In the genomic region with DNA sequence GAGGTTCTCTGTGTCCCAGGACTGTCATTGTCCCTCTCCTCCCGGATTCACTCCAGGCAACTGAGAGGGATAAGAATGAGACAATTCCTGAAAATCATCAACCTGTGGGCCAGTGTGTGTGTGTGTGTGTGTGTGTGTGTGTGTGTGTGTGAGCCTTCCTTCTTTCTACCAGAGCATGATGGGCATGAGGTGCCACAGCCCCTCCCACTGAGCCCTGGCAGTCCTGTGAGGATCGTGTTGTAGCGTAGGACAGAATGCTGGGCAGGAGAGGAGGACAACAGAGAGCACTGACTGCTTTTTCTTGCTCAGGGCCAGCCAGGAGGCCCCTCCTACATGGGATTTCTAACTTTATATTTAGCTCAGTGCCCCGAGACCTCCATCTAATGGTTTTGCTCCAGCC, we compare ENCODE assay signal across 7 mouse cellular contexts. TPM values are rescaled to one million over a fixed set of nuclear protein-coding genes. Genes with fewer than 3 reads are reported as not detected.
DNase-seq lines count a peak whose midpoint lies in the region; ATAC-seq and TF ChIP-seq lines count a peak whose summit lies in the region.

No protein-coding gene starts in this region.

- no peak overlapping the region for H3K9ac ChIP-seq in hindbrain, embryonic 12.5 days
- H3K9ac ChIP-seq in hindbrain, embryonic 11.5 days (ENCODE audit: low read depth, low read length), result no peak overlapping the region
- no peak overlapping the region for H3K9ac ChIP-seq in embryonic facial prominence, embryonic 15.5 days
- no peak overlapping the region for H3K9ac ChIP-seq in liver, embryonic 14.5 days (replicated peaks)

- peaks cover 63% of the 10 kb centered on the region for H3K79me2 ChIP-seq in C2C12 (ENCODE audit: control insufficient read depth, insufficient read depth)

- peak overlapping the region; percentile 60 for H3ac ChIP-seq in C2C12 (ENCODE audit: control insufficient read depth, insufficient read length, low read depth)

- H3K36me3 ChIP-seq in hindbrain, embryonic 12.5 days, result no peaks in the 10 kb centered on the region
- no peaks in the 10 kb centered on the region for H3K36me3 ChIP-seq in hindbrain, embryonic 11.5 days (ENCODE audit: control insufficient read depth, insufficient read depth, low read length)
- H3K36me3 ChIP-seq in C2C12 (ENCODE audit: control insufficient read depth, insufficient read depth), result peaks cover 33% of the 10 kb centered on the region
- H3K36me3 ChIP-seq in embryonic facial prominence, embryonic 15.5 days, result no peaks in the 10 kb centered on the region
- H3K36me3 ChIP-seq in liver, embryonic 14.5 days (replicated peaks; ENCODE audit: control insufficient read depth, insufficient read depth, low read depth), result peaks cover 6% of the 10 kb centered on the region

- TF ChIP-seq CTCF in C2C12 (IDR thresholded peaks at IDR 0.05; ENCODE audit: control insufficient read depth, insufficient read depth, insufficient read length), result no peak
- no peak for TF ChIP-seq CTCF in liver, embryonic 14.5 days (IDR thresholded peaks at IDR 0.05; ENCODE audit: low read depth)

- no peaks in the 10 kb centered on the region for H3K9me3 ChIP-seq in hindbrain, embryonic 12.5 days (replicated peaks)
- no peaks in the 10 kb centered on the region for H3K9me3 ChIP-seq in hindbrain, embryonic 11.5 days (ENCODE audit: control insufficient read depth, low read length)
- H3K9me3 ChIP-seq in embryonic facial prominence, embryonic 15.5 days (replicated peaks), result no peaks in the 10 kb centered on the region
- H3K9me3 ChIP-seq in liver, embryonic 14.5 days (ENCODE audit: control insufficient read depth, low read length), result no peaks in the 10 kb centered on the region

- H3K4me1 ChIP-seq in hindbrain, embryonic 12.5 days, result peaks cover 21% of the 10 kb centered on the region
- H3K4me1 ChIP-seq in hindbrain, embryonic 11.5 days (replicated peaks; ENCODE audit: control insufficient read depth, insufficient read depth, low read length), result peaks cover 9% of the 10 kb centered on the region; the same call in 1 of the 2 replicates
- H3K4me1 ChIP-seq in embryonic facial prominence, embryonic 15.5 days, result peaks cover 39% of the 10 kb centered on the region
- H3K4me1 ChIP-seq in liver, embryonic 14.5 days (replicated peaks; ENCODE audit: control insufficient read depth in 2 of 2, insufficient read depth in 2 of 2, low read length in 1 of 2), result peaks cover 16 to 36% of the 10 kb centered on the region in 2 experiments

- WGBS in hindbrain, embryonic 12.5 days, result 90% methylated on average over 4 of the region's 4 CpGs
- WGBS in hindbrain, embryonic 11.5 days, result 81% methylated on average over 4 of the region's 4 CpGs
- 85% methylated on average over 4 of the region's 4 CpGs for WGBS in embryonic facial prominence, embryonic 15.5 days
- WGBS in liver, embryonic 14.5 days (ENCODE audit: insufficient replicate concordance), result 75% methylated on average over 4 of the region's 4 CpGs

- no peak overlapping the region for H3K27ac ChIP-seq in hindbrain, embryonic 12.5 days
- no peak overlapping the region for H3K27ac ChIP-seq in hindbrain, embryonic 11.5 days (ENCODE audit: low read depth, low read length)
- H3K27ac ChIP-seq in embryonic facial prominence, embryonic 15.5 days (replicated peaks), result no peak overlapping the region
- H3K27ac ChIP-seq in liver, embryonic 14.5 days, result no peak overlapping the region

- no peak for TF ChIP-seq EP300 in liver, embryonic 14.5 days (IDR thresholded peaks at IDR 0.05; ENCODE audit: low read depth)

- DNase-seq in hindbrain, embryonic 11.5 days (ENCODE audit: low spot score), result no peak
- no peak for DNase-seq in liver, embryonic 14.5 days (ENCODE audit: low read depth in 3 of 3, low spot score in 3 of 3)
- no peak for DNase-seq in yolk sac, embryonic 10.5 days (ENCODE audit: low spot score)
- no peak for DNase-seq in gastrocnemius, adult 18-20 months (ENCODE audit: low spot score)

- no peak for ATAC-seq in hindbrain, embryonic 12.5 days (ENCODE audit: low FRiP score)
- no peak for ATAC-seq in hindbrain, embryonic 11.5 days (ENCODE audit: low FRiP score)
- no peak for ATAC-seq in embryonic facial prominence, embryonic 15.5 days (ENCODE audit: insufficient number of reproducible peaks, low FRiP score, low TSS enrichment, low read depth)
- ATAC-seq in liver, embryonic 14.5 days (ENCODE audit: insufficient read depth), result no peak

- H3K79me3 ChIP-seq in C2C12 (ENCODE audit: low read depth), result peaks cover 51% of the 10 kb centered on the region

- H3K27me3 ChIP-seq in hindbrain, embryonic 12.5 days, result peaks cover 20% of the 10 kb centered on the region
- H3K27me3 ChIP-seq in hindbrain, embryonic 11.5 days (ENCODE audit: control insufficient read depth, insufficient read depth, low read length), result 0 out of 2 replicates have a peak, but pooled peaks cover 4% of the 10 kb centered on the region
- H3K27me3 ChIP-seq in C2C12 (ENCODE audit: control insufficient read depth, insufficient read depth, insufficient read length), result no peaks in the 10 kb centered on the region
- no peaks in the 10 kb centered on the region for H3K27me3 ChIP-seq in embryonic facial prominence, embryonic 15.5 days
- no peaks in the 10 kb centered on the region; the same call in 1 of the 2 replicates for H3K27me3 ChIP-seq in liver, embryonic 14.5 days (ENCODE audit: control insufficient read depth, insufficient read depth, low read length)

- H3K4me3 ChIP-seq in hindbrain, embryonic 12.5 days, result 0 out of 2 replicates have a peak overlapping the region, but pooled peaks have one; percentile 61
- H3K4me3 ChIP-seq in hindbrain, embryonic 11.5 days (ENCODE audit: low read depth, low read length), result no peak overlapping the region
- peak overlapping the region; percentile 93 for H3K4me3 ChIP-seq in C2C12 (ENCODE audit: insufficient read depth, poor library complexity, severe bottlenecking)
- peak overlapping the region; percentile 75 for H3K4me3 ChIP-seq in embryonic facial prominence, embryonic 15.5 days (replicated peaks)
- H3K4me3 ChIP-seq in liver, embryonic 14.5 days (ENCODE audit: insufficient read depth in 1 of 2, low read depth in 2 of 2, low read length in 2 of 2), result no peak overlapping the region; a peak in 1 of 4 replicates

- peak overlapping the region; percentile 98; the same call in 1 of the 2 replicates for H3K4me2 ChIP-seq in hindbrain, embryonic 12.5 days (replicated peaks)
- H3K4me2 ChIP-seq in hindbrain, embryonic 11.5 days (replicated peaks; ENCODE audit: low read depth, low read length), result no peak overlapping the region
- H3K4me2 ChIP-seq in embryonic facial prominence, embryonic 15.5 days (replicated peaks), result peak overlapping the region; percentile 97
- H3K4me2 ChIP-seq in liver, embryonic 14.5 days (ENCODE audit: low read depth), result peak overlapping the region; percentile 87

TF ChIP-seq in C2C12, 6 proteins besides CTCF, POLR2A, EP300 and RAD21:
- TF ChIP-seq MAX (IDR thresholded peaks at IDR 0.05) (no peak), MYOG (IDR thresholded peaks at IDR 0.05; ENCODE audit: control insufficient read depth, extremely low read depth, insufficient read length) (no peak), USF1 (IDR thresholded peaks at IDR 0.05; ENCODE audit: low read depth) (no peak), FOSL1 (IDR thresholded peaks at IDR 0.05; ENCODE audit: insufficient read depth, low read length, poor library complexity, severe bottlenecking) (no peak), MYOD1 (IDR thresholded peaks at IDR 0.05; ENCODE audit: control insufficient read depth, insufficient read length, low read depth) (no peak), CEBPB (IDR thresholded peaks at IDR 0.05; ENCODE audit: low read depth) (no peak)

RNA-seq across cellular contexts. Expression of a gene that starts 1.4 kb away (rescaled TPM):
- 13.1 and 16.6 TPM in 2 replicates for polyA plus RNA-seq in hindbrain, embryonic 12.5 days (2016; fragmentation: Nextera tagmentation; extraction: Ambion mirVana)
- 5.7 and 5.8 TPM in 2 replicates for polyA plus RNA-seq in hindbrain, embryonic 11.5 days (2014; fragmentation: Nextera tagmentation; extraction: Ambion mirVana)
- 161 TPM for polyA plus RNA-seq in C2C12 (2012; fragmentation: generic; extraction: Trizol)
- 16.4 and 17.3 TPM in 2 replicates for polyA plus RNA-seq in embryonic facial prominence, embryonic 15.5 days (2015; fragmentation: Nextera tagmentation; extraction: Ambion mirVana)
- 8.2 and 8.3 TPM in 2 replicates for polyA plus RNA-seq in liver, embryonic 14.5 days (2012; rRNA removed)
- 4.4 and 5.1 TPM in 2 replicates for polyA plus RNA-seq in liver, embryonic 14.5 days (2014; fragmentation: Nextera tagmentation; extraction: Ambion mirVana)
- 1 to 10 TPM; 2.2 to 5.7 TPM for total RNA-seq in gastrocnemius, adult 18-20 months (2021)

RNA-seq across cellular contexts. Expression of a gene that starts 41.3 kb away (rescaled TPM):
- polyA plus RNA-seq in hindbrain, embryonic 12.5 days (2016; fragmentation: Nextera tagmentation; extraction: Ambion mirVana), result 35.4 and 40.0 TPM in 2 replicates
- 35.7 and 35.9 TPM in 2 replicates for polyA plus RNA-seq in hindbrain, embryonic 11.5 days (2014; fragmentation: Nextera tagmentation; extraction: Ambion mirVana)
- 4.5 TPM for polyA plus RNA-seq in C2C12 (2012; fragmentation: generic; extraction: Trizol)
- polyA plus RNA-seq in embryonic facial prominence, embryonic 15.5 days (2015; fragmentation: Nextera tagmentation; extraction: Ambion mirVana), result 45.8 and 46.1 TPM in 2 replicates
- polyA plus RNA-seq in liver, embryonic 14.5 days (2012; rRNA removed), result 116 and 122 TPM in 2 replicates
- polyA plus RNA-seq in liver, embryonic 14.5 days (2014; fragmentation: Nextera tagmentation; extraction: Ambion mirVana), result 240 and 255 TPM in 2 replicates
- 1 to 10 TPM; 3.0 to 4.5 TPM for total RNA-seq in gastrocnemius, adult 18-20 months (2021)

RNA-seq across cellular contexts. Expression of a gene that starts 41.4 kb away (rescaled TPM):
- polyA plus RNA-seq in hindbrain, embryonic 12.5 days (2016; fragmentation: Nextera tagmentation; extraction: Ambion mirVana), result 0.94 and 1.1 TPM in 2 replicates
- polyA plus RNA-seq in hindbrain, embryonic 11.5 days (2014; fragmentation: Nextera tagmentation; extraction: Ambion mirVana), result 0.91 and 1.1 TPM in 2 replicates
- polyA plus RNA-seq in C2C12 (2012; fragmentation: generic; extraction: Trizol), result 0.09 TPM
- polyA plus RNA-seq in embryonic facial prominence, embryonic 15.5 days (2015; fragmentation: Nextera tagmentation; extraction: Ambion mirVana), result 1.2 and 1.9 TPM in 2 replicates
- 0.08 TPM in 1 of 2 replicates, not detected in the other for polyA plus RNA-seq in liver, embryonic 14.5 days (2012; rRNA removed)
- polyA plus RNA-seq in liver, embryonic 14.5 days (2014; fragmentation: Nextera tagmentation; extraction: Ambion mirVana), result 0.09 and 0.10 TPM in 2 replicates
- under 1 TPM; 0.11 to 0.24 TPM for total RNA-seq in gastrocnemius, adult 18-20 months (2021)

RNA-seq across cellular contexts. Expression of a gene that starts 58.7 kb away (rescaled TPM):
- 173 and 177 TPM in 2 replicates for polyA plus RNA-seq in hindbrain, embryonic 12.5 days (2016; fragmentation: Nextera tagmentation; extraction: Ambion mirVana)
- polyA plus RNA-seq in hindbrain, embryonic 11.5 days (2014; fragmentation: Nextera tagmentation; extraction: Ambion mirVana), result 62.9 and 63.9 TPM in 2 replicates
- polyA plus RNA-seq in C2C12 (2012; fragmentation: generic; extraction: Trizol), result 72.6 TPM
- polyA plus RNA-seq in embryonic facial prominence, embryonic 15.5 days (2015; fragmentation: Nextera tagmentation; extraction: Ambion mirVana), result 59.4 and 61.3 TPM in 2 replicates
- polyA plus RNA-seq in liver, embryonic 14.5 days (2012; rRNA removed), result 41.9 and 49.2 TPM in 2 replicates
- polyA plus RNA-seq in liver, embryonic 14.5 days (2014; fragmentation: Nextera tagmentation; extraction: Ambion mirVana), result 22.7 and 25.8 TPM in 2 replicates
- total RNA-seq in gastrocnemius, adult 18-20 months (2021), result 1 to 10 TPM; 1.8 to 2.4 TPM

Comparison
In these comparisons a context has a peak if more than half of its experiments do, and no peak if none do; other contexts are left out.
1. H3K4me3 ChIP-seq: peak in hindbrain, embryonic 12.5 days (single experiment), C2C12 (single experiment) and embryonic facial prominence, embryonic 15.5 days (single experiment); none in hindbrain, embryonic 11.5 days (single experiment) and liver, embryonic 14.5 days (0 of 2).